Mouse (Mus musculus) olfactory bulb, adult 2 months (tissue): ENCODE data around the gene Tcf3. TPM values are rescaled to one million over a fixed set of nuclear protein-coding genes. Genes with fewer than 3 reads are reported as not detected.

Experiments
- H3K27ac ChIP-seq: fragments of 200-500 bp; 2 replicates; pipeline ENCODE4 v1.5.1; 2012; ENCODE audit warnings: low read depth, low read length; ENCODE audit not compliant: insufficient read depth
- H3K4me1 ChIP-seq: fragments of 200-500 bp; 2 replicates; pipeline ENCODE4 v1.6.1; 2012; ENCODE audit warnings: low read length; ENCODE audit not compliant: control insufficient read depth, insufficient read depth
- H3K4me3 ChIP-seq: fragments of 200-500 bp; 2 replicates; pipeline ENCODE4 v1.5.1; 2012; ENCODE audit warnings: mild to moderate bottlenecking, low read depth, low read length, moderate library complexity; ENCODE audit not compliant: insufficient read depth
- CTCF ChIP-seq: fragments of 200-500 bp; IDR thresholded peaks from 2 replicates; pipeline ENCODE4 v1.5.1; 2012; ENCODE audit warnings: low read depth, mild to moderate bottlenecking, low read length, moderate library complexity; ENCODE audit not compliant: insufficient read depth
- POLR2A ChIP-seq: fragments of 200-500 bp; IDR thresholded peaks from 2 replicates; pipeline ENCODE4 v1.6.1; 2012; ENCODE audit warnings: mild to moderate bottlenecking, low read depth, low read length, moderate library complexity; ENCODE audit not compliant: insufficient read depth
- WGBS: fragments of 180-500 bp; shearing (Covaris S2); methylation state at CpG from one replicate; pipeline ENCODE4 v1.1.7; 2018; 5-methylcytosine and 5-hydroxymethylcytosine counted together
- polyA plus RNA-seq: library from polyadenylated mRNA; stranded (reverse); fragments of >200 nt; gene quantifications from 2 replicates; pipeline ENCODE4 v1.2.4, GENCODE M21; 2012; ENCODE audit warnings: low replicate concordance; ENCODE audit not compliant: missing spikeins, insufficient read depth, insufficient read length

Tcf3 gene
- not detected in 2 replicates for polyA plus RNA-seq

DNA sequence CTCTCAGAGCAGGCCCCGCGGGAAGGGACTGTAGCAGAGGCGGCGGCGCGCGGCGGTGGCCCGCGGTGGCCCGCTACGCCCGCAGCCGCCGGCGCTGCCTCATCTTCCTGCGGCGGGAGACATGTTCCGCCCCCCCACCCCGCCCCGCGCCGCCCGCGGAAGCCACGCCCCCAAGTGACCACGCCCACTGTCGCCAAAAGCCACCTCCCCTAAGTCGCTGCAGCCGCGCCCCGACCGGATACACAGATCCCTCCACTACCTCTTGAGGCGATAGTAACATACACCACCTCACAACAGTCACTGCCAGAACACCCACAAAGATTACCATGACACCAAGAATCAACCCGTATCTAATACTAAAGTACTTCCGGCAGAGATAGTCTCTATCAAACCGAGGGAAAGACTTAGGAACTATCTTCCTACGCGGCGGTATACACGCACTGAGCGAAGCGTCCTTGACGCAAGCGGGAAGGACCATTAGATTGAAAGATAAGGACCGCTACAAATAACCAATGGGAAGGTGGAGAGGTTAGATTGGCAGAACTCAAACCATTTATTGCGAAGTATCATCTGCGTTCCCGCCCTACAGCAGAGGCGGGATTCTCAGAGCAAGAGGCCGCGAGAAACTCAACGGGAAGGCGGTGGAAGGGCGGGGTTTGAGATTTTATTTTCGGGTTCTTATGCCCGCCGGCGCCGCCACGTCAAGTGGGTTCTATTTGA, at the start of gene Tcf3:
Gene Tcf3, minus strand, starts transcription at position 135 of the 720 bp plus-strand sequence.
- peak; percentile 56; the same call in 1 of the 2 replicates for TF ChIP-seq POLR2A
- TF ChIP-seq CTCF = no peak
- peak within 1 kb of the TSS; percentile 100 for H3K27ac ChIP-seq
- H3K4me1 ChIP-seq = peaks cover 29% of the 10 kb centered on the region
- peak within 1 kb of the TSS; percentile 99 for H3K4me3 ChIP-seq
- WGBS = under 1% methylated on average over 55 of the region's 61 CpGs

DNA sequence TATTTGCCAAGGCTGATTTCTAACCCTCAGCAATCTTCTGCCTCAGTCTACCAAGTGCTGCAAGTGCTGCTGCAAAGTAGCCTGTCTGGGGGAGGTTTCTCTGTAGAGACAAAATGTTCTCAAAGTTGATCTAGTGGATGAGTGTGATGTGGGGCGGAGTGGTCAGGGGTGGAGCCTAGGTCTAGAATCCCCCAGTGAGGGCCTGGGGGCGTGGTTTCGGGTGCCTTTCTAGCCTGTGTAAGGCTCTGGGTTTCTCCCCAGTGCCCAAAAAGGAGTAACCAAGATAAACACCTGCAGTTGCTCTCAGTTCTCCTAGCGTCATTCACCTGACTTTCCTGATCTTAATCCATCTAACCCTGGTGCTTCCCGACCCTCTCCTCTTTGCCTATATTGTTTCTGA, 47.6 kb upstream of the Tcf3 start:
- Histone ChIP-seq H3K27ac (no peak overlapping the region), H3K4me1 (no peaks in the 10 kb centered on the region), H3K4me3 (no peak overlapping the region)
- TF ChIP-seq CTCF (no peak), POLR2A (no peak)
- 41% methylated on average over 5 of the region's 5 CpGs for WGBS

DNA sequence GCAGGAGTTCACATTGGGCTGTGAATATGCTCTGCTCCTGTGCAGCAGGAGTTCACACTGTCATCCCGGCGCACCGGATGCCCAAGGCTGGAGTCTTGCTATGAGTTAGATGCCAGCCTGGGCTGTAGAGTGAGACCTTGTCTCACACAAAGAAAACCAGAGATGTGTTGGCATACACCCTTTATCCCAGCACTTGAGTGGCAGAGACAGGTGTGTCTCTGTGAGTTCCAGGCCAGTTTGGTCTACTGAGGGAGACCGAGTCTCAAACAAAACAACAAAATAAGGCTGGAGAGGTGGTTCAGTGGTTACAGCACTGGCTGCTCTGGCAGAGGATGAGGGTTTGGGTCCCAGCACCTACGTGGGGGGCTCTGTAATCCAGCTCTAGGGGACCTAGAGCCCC, 45.1 kb upstream of the Tcf3 start:
- H3K4me1 ChIP-seq = peaks cover 5% of the 10 kb centered on the region; the same call in 1 of the 2 replicates
- H3K4me3 ChIP-seq = no peak overlapping the region
- H3K27ac ChIP-seq = no peak overlapping the region
- TF ChIP-seq CTCF = no peak
- no peak for TF ChIP-seq POLR2A
- 82% methylated on average over 5 of the region's 5 CpGs for WGBS

- Histone ChIP-seq H3K4me3 (peak overlapping the region; percentile 93), H3K27ac (0 out of 2 replicates have a peak overlapping the region, but pooled peaks have one; percentile 21), H3K4me1 (peaks cover 5% of the 10 kb centered on the region; the same call in 1 of the 2 replicates)
- peak; percentile 91 for TF ChIP-seq POLR2A
- TF ChIP-seq CTCF = no peak
- WGBS = under 1% methylated on average over 58 of the region's 58 CpGs
These were observed 42.0 kb upstream of the Tcf3 start for GRCm38 (mm10) chr10:80475290-80475959.

- no peak for TF ChIP-seq CTCF
- Histone ChIP-seq H3K4me1 (no peaks in the 10 kb centered on the region), H3K27ac (no peak overlapping the region), H3K4me3 (no peak overlapping the region)
- 76% methylated on average over 5 of the region's 5 CpGs for WGBS
These were observed 31.6 kb upstream of the Tcf3 start for GRCm38 (mm10) chr10:80465066-80465465.

GRCm38 (mm10) chr10:80464381-80465035, 31.1 kb upstream of the Tcf3 start:
- no peak overlapping the region for H3K27ac ChIP-seq
- WGBS = 18% methylated on average over 19 of the region's 19 CpGs
- no peaks in the 10 kb centered on the region for H3K4me1 ChIP-seq
- TF ChIP-seq POLR2A (no peak), CTCF (no peak)
- no peak overlapping the region for H3K4me3 ChIP-seq

DNA sequence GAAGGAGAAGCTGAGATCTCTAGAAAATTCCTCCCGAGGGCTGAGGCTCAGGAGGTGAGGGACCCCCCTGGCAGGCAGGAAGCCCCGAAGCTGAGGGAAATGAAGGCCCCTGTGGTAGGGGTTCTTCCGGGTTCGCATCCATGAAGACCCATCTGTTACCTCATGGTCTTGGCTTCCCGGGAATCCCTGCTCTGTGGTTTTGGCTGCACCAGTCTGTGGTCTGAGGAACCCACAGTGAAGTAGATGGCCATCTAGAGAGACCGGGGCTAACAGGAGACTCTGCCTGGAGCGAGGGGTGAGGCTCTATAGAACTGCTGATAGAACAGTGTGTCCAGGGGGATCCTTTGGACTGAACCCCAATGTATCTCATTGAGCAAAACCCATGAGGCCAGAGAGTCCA, 27.9 kb upstream of the Tcf3 start:
- TF ChIP-seq POLR2A = no peak
- no peak for TF ChIP-seq CTCF
- 84% methylated on average over 7 of the region's 7 CpGs for WGBS
- Histone ChIP-seq H3K4me3 (no peak overlapping the region), H3K27ac (no peak overlapping the region), H3K4me1 (no peaks in the 10 kb centered on the region)

DNA sequence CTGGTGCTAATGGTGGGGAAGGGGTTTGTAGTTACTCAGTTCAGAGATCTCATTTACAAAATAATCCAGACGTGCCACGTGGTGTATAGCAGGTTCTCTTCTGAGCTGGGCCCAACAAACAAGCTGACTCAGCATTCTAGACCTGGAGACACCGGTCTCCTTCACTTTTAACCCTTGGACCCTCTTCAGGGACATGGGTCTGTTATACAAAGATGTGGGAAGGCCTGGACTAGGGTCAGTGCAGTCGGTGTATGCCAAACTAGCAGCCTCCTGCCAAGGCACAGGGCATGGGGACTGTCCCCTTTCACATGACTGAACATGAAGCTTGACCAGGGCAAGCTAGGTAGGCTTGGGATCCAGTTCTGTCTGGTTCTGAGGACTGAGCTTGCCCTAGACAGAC, 26.9 kb upstream of the Tcf3 start:
- Histone ChIP-seq H3K27ac (no peak overlapping the region), H3K4me3 (no peak overlapping the region), H3K4me1 (no peaks in the 10 kb centered on the region)
- no peak for TF ChIP-seq CTCF
- TF ChIP-seq POLR2A = no peak
- WGBS = 69% methylated on average over 4 of the region's 4 CpGs

DNA sequence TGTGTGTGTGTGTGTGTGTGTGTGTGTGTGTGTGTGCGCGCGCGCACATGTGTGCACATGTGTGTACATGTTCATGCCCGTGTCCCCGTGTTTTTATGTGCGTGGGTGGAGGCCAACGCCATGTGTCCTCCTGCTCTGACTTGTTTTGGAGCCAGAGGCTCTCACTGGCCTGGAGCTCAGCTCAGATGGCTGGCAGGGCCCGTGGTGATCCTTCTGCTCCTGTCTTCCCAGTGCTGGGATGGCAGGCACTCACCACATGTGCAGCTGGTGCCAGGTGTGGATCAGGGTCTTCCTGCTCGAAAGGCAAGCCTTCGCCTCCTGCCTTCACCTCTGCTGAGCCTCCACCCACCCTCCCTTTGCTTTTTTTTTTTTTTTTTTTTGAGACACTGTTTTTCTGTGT, 26.2 kb upstream of the Tcf3 start:
- WGBS = 94% methylated on average over 11 of the region's 11 CpGs
- no peak overlapping the region for H3K27ac ChIP-seq
- TF ChIP-seq CTCF (no peak), POLR2A (no peak)
- no peak overlapping the region for H3K4me3 ChIP-seq
- no peaks in the 10 kb centered on the region for H3K4me1 ChIP-seq
